Mouse (Mus musculus) stomach, postnatal 0 days (tissue): Measurements from ENCODE around the gene Lrrc2.

Experiments used
- CTCF ChIP-seq: IDR thresholded peaks from 2 replicates; pipeline ENCODE4 v1.5.1; 2016; ENCODE audit warnings: antibody characterized with exemption, low read depth, mild to moderate bottlenecking, moderate library complexity
- EP300 ChIP-seq: optimal IDR thresholded peaks from 2 replicates; pipeline ENCODE3; 2016; ENCODE audit warnings: antibody characterized with exemption

DNA sequence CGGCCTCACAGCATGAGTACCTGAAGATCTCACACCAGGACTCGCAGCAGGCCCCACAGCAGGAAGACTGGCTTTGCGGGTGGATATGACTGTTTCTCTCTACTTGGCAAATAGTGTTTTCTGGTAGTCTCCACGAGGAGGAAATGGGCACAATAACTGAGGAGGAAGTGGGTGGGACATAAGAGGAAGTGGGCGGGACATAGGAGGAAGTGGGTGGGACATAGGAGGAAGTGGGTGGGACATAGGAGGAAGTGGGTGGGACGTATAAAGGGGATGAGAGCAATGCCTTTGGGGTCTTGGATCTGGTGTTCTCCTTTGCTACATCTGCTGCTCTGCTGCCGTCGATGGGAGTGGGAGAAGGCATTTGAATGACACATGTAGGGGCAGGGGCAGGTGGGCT lies 34.6 kb downstream of the Lrrc2 start:
- TF ChIP-seq CTCF (no peak), EP300 (no peak)
